Mouse (Mus musculus): ENCODE data around the gene Shc2. TPM values are rescaled to one million over a fixed set of nuclear protein-coding genes. Genes with fewer than 3 reads are reported as not detected.

Gene Shc2
- polyA plus RNA-seq (2015; fragmentation: Nextera tagmentation; extraction: Ambion mirVana), result 2.0 and 3.9 TPM in 2 replicates

- peak within 1 kb of the TSS; percentile 67 for H3K4me3 ChIP-seq
- ATAC-seq (replicated peaks; ENCODE audit: insufficient number of reproducible peaks, insufficient read depth, low FRiP score, low read depth), result peak; percentile 54; the same call in 1 of the 2 replicates
- H3K9me3 ChIP-seq (replicated peaks), result no peaks in the 10 kb centered on the region
- WGBS, result under 1% methylated on average over 108 of the region's 116 CpGs
- peaks cover 56% of the 10 kb centered on the region for H3K27me3 ChIP-seq
- peak within 1 kb of the TSS; percentile 98 for H3K4me2 ChIP-seq
- H3K27ac ChIP-seq, result no peak within 1 kb of the TSS
- peak within 1 kb of the TSS; percentile 57 for H3K9ac ChIP-seq
- H3K36me3 ChIP-seq, result no peaks in the 10 kb centered on the region
- peaks cover 22% of the 10 kb centered on the region for H3K4me1 ChIP-seq (replicated peaks)
Observed at GRCm38 (mm10) chr10:79637128-79638110, at the start of gene Shc2. Shc2 (minus strand) TSS chr10:79637918.

- Histone ChIP-seq H3K27ac (peak overlapping the region; percentile 69; the same call in 1 of the 2 replicates), H3K9ac (no peak overlapping the region), H3K4me3 (no peak overlapping the region), H3K9me3 (replicated peaks) (no peaks in the 10 kb centered on the region), H3K36me3 (peaks cover 47% of the 10 kb centered on the region), H3K4me2 (no peak overlapping the region), H3K4me1 (replicated peaks) (peaks cover 39% of the 10 kb centered on the region), H3K27me3 (no peaks in the 10 kb centered on the region)
- 97% methylated on average over 6 of the region's 6 CpGs for WGBS
- ATAC-seq (replicated peaks; ENCODE audit: insufficient number of reproducible peaks, insufficient read depth, low FRiP score, low read depth), result no peak
Observed at GRCm38 (mm10) chr10:79687513-79687912, 49.8 kb upstream of the Shc2 start.

- peak; percentile 7; the same call in 1 of the 2 replicates for ATAC-seq (replicated peaks; ENCODE audit: insufficient number of reproducible peaks, insufficient read depth, low FRiP score, low read depth)
- H3K4me3 ChIP-seq, result no peak overlapping the region
- no peak overlapping the region for H3K9ac ChIP-seq
- peak overlapping the region; percentile 69 for H3K27ac ChIP-seq
- H3K4me1 ChIP-seq (replicated peaks), result peaks cover 39% of the 10 kb centered on the region
- 61% methylated on average over 1 of the region's 1 CpGs for WGBS
- H3K36me3 ChIP-seq, result peaks cover 47% of the 10 kb centered on the region
- H3K4me2 ChIP-seq, result 0 out of 2 replicates have a peak overlapping the region, but pooled peaks have one; percentile 1
- H3K9me3 ChIP-seq (replicated peaks), result no peaks in the 10 kb centered on the region
- no peaks in the 10 kb centered on the region for H3K27me3 ChIP-seq
Observed at GRCm38 (mm10) chr10:79686691-79687090, 49.0 kb upstream of the Shc2 start.

GRCm38 (mm10) chr10:79686219-79686618, 48.5 kb upstream of the Shc2 start:
- 65% methylated on average over 2 of the region's 2 CpGs for WGBS
- Histone ChIP-seq H3K4me3 (no peak overlapping the region), H3K9me3 (replicated peaks) (no peaks in the 10 kb centered on the region), H3K4me1 (replicated peaks) (peaks cover 39% of the 10 kb centered on the region), H3K27me3 (no peaks in the 10 kb centered on the region), H3K4me2 (0 out of 2 replicates have a peak overlapping the region, but pooled peaks have one; percentile 1), H3K9ac (no peak overlapping the region), H3K27ac (peak overlapping the region; percentile 69), H3K36me3 (peaks cover 47% of the 10 kb centered on the region)
- no peak for ATAC-seq (replicated peaks; ENCODE audit: insufficient number of reproducible peaks, insufficient read depth, low FRiP score, low read depth)

GRCm38 (mm10) chr10:79684770-79685600, 47.3 kb upstream of the Shc2 start:
- ATAC-seq (replicated peaks; ENCODE audit: insufficient number of reproducible peaks, insufficient read depth, low FRiP score, low read depth), result no peak
- WGBS, result 91% methylated on average over 25 of the region's 25 CpGs
- H3K9ac ChIP-seq, result peak overlapping the region; percentile 87; the same call in 1 of the 2 replicates
- peaks cover 44% of the 10 kb centered on the region for H3K4me1 ChIP-seq (replicated peaks)
- H3K9me3 ChIP-seq (replicated peaks), result no peaks in the 10 kb centered on the region
- no peaks in the 10 kb centered on the region for H3K27me3 ChIP-seq
- H3K36me3 ChIP-seq, result peaks cover 47% of the 10 kb centered on the region
- H3K4me2 ChIP-seq, result 0 out of 2 replicates have a peak overlapping the region, but pooled peaks have one; percentile 84
- H3K27ac ChIP-seq, result peak overlapping the region; percentile 23; the same call in 1 of the 2 replicates
- no peak overlapping the region for H3K4me3 ChIP-seq

- Histone ChIP-seq H3K27ac (peak overlapping the region; percentile 89), H3K4me2 (peak overlapping the region; percentile 84), H3K9me3 (replicated peaks) (no peaks in the 10 kb centered on the region), H3K4me1 (replicated peaks) (peaks cover 44% of the 10 kb centered on the region), H3K9ac (peak overlapping the region; percentile 87), H3K36me3 (peaks cover 44% of the 10 kb centered on the region), H3K27me3 (no peaks in the 10 kb centered on the region), H3K4me3 (peak overlapping the region; percentile 87)
- WGBS, result 71% methylated on average over 6 of the region's 6 CpGs
- ATAC-seq (replicated peaks; ENCODE audit: insufficient number of reproducible peaks, insufficient read depth, low FRiP score, low read depth), result no peak
Observed at GRCm38 (mm10) chr10:79683726-79684640, 46.3 kb upstream of the Shc2 start.

- peak overlapping the region; percentile 87 for H3K4me3 ChIP-seq
- no peaks in the 10 kb centered on the region for H3K9me3 ChIP-seq (replicated peaks)
- peak overlapping the region; percentile 89 for H3K27ac ChIP-seq
- WGBS, result 3% methylated on average over 10 of the region's 10 CpGs
- peaks cover 44% of the 10 kb centered on the region for H3K4me1 ChIP-seq (replicated peaks)
- H3K36me3 ChIP-seq, result peaks cover 34% of the 10 kb centered on the region
- ATAC-seq (replicated peaks; ENCODE audit: insufficient number of reproducible peaks, insufficient read depth, low FRiP score, low read depth), result no peak
- peak overlapping the region; percentile 84 for H3K4me2 ChIP-seq
- no peaks in the 10 kb centered on the region for H3K27me3 ChIP-seq
- H3K9ac ChIP-seq, result peak overlapping the region; percentile 87
Observed at GRCm38 (mm10) chr10:79682916-79683582, 45.3 kb upstream of the Shc2 start.

GRCm38 (mm10) chr10:79682551-79682915, 44.8 kb upstream of the Shc2 start:
- H3K36me3 ChIP-seq, result peaks cover 29% of the 10 kb centered on the region
- no peak for ATAC-seq (replicated peaks; ENCODE audit: insufficient number of reproducible peaks, insufficient read depth, low FRiP score, low read depth)
- peak overlapping the region; percentile 87 for H3K9ac ChIP-seq
- H3K4me2 ChIP-seq, result peak overlapping the region; percentile 84
- under 1% methylated on average over 10 of the region's 10 CpGs for WGBS
- no peaks in the 10 kb centered on the region for H3K9me3 ChIP-seq (replicated peaks)
- peaks cover 44% of the 10 kb centered on the region for H3K4me1 ChIP-seq (replicated peaks)
- no peaks in the 10 kb centered on the region for H3K27me3 ChIP-seq
- peak overlapping the region; percentile 87 for H3K4me3 ChIP-seq
- H3K27ac ChIP-seq, result peak overlapping the region; percentile 89

- H3K27me3 ChIP-seq, result no peaks in the 10 kb centered on the region
- H3K36me3 ChIP-seq, result peaks cover 22% of the 10 kb centered on the region
- WGBS, result under 1% methylated on average over 83 of the region's 84 CpGs
- peak; percentile 92 for ATAC-seq (replicated peaks; ENCODE audit: insufficient number of reproducible peaks, insufficient read depth, low FRiP score, low read depth)
- H3K4me2 ChIP-seq, result peak within 1 kb of the TSS; percentile 84
- peak within 1 kb of the TSS; percentile 87 for H3K4me3 ChIP-seq
- peaks cover 40% of the 10 kb centered on the region for H3K4me1 ChIP-seq (replicated peaks)
- peak within 1 kb of the TSS; percentile 89 for H3K27ac ChIP-seq
- H3K9ac ChIP-seq, result peak within 1 kb of the TSS; percentile 87
- H3K9me3 ChIP-seq (replicated peaks), result no peaks in the 10 kb centered on the region
Observed at GRCm38 (mm10) chr10:79681591-79682245, 44.0 kb upstream of the Shc2 start, which contains the start of gene Cdc34. Cdc34 (plus strand) TSS chr10:79682195.
